Mouse (Mus musculus): ENCODE measurements around the gene Catsper3.

Gene Catsper3

DNA sequence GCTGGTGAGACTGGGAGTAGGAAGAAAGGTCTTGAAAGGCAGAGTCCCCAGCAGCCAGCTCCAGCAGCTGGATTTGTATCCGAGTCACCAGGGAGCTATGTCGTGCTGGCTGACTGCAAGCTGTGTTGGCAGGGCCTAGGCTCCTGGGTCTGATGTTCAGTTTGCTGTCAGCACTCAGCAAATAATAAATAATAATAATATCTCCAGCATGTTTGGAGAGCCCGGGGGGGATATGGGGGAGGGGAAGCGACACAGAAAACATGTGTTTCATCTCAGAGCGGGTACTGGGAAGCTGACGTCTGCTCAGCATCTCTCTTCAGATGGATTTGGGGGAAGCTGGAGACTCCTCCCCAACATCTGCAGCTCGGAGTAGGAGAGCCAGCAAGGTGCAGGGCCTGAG is 71.4 kb downstream of the Catsper3 start:
- no peak for DNase-seq

DNA sequence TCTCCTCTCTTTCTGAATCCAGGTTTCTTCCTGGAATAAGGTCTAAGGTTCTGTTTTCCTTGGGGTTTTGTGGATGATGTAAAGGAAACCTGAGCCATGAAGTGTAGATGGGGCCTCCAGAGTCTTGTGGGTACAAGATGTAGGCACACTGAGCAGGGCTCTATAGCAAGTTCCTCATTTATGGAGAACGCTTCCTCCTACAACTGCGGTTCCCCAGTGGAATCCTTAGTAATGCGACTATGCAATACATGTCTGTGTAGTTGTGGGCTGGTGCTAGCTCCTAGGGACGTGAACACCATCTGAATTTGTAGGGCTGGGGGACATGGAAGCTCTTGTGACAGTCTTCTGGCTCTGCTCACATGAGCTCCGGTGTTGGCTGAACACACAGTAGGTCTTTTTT is 74.1 kb downstream of the Catsper3 start:
- DNase-seq: no peak

Measured in cerebellum, postnatal 10 days (tissue).